Mouse (Mus musculus) small intestine, adult 2 months (tissue): ENCODE data around the gene Drosha. TPM values are rescaled to one million over a fixed set of nuclear protein-coding genes. Genes with fewer than 3 reads are reported as not detected.

Source experiments
- H3K27ac ChIP-seq: fragments of 200-500 bp; 2 replicates; pipeline ENCODE4 v1.5.1; 2012; ENCODE audit warnings: low read depth, low read length, control low read depth, inconsistent platforms; ENCODE audit not compliant: insufficient read depth
- H3K27me3 ChIP-seq: fragments of 200-500 bp; 2 replicates; pipeline ENCODE4 v1.6.1; 2012; ENCODE audit warnings: mild to moderate bottlenecking, moderate library complexity, low read length, inconsistent platforms; ENCODE audit not compliant: control insufficient read depth, insufficient read depth
- H3K36me3 ChIP-seq: fragments of 200-500 bp; 2 replicates; pipeline ENCODE4 v1.6.1; 2012; ENCODE audit warnings: mild to moderate bottlenecking, low read length, control low read depth, inconsistent platforms; ENCODE audit not compliant: control insufficient read depth, insufficient read depth
- H3K4me1 ChIP-seq: fragments of 200-500 bp; 2 replicates; pipeline ENCODE4 v1.6.1; 2012; ENCODE audit warnings: low read length, inconsistent platforms, mixed read lengths; ENCODE audit not compliant: control insufficient read depth, insufficient read depth, insufficient read length
- H3K4me3 ChIP-seq: fragments of 200-500 bp; 2 replicates; pipeline ENCODE4 v1.5.1; 2012; ENCODE audit warnings: low read depth, mild to moderate bottlenecking, control low read depth, inconsistent platforms, low read length, moderate library complexity
- CTCF ChIP-seq: fragments of 200-500 bp; IDR thresholded peaks from 2 replicates; pipeline ENCODE4 v1.5.1; 2012; ENCODE audit warnings: low read depth, mild to moderate bottlenecking, control low read depth, inconsistent platforms, low read length, moderate library complexity, mixed read lengths; ENCODE audit not compliant: insufficient replicate concordance, insufficient read length; ENCODE audit errors: extremely low read depth
- POLR2A ChIP-seq: fragments of 200-500 bp; IDR thresholded peaks from 2 replicates; pipeline ENCODE4 v1.6.1; 2012; ENCODE audit warnings: low read depth, mild to moderate bottlenecking, control low read depth, inconsistent platforms, low read length, moderate library complexity
- WGBS: fragments of 180-500 bp; shearing (Covaris S2); methylation state at CpG from one replicate; pipeline ENCODE4 v1.1.7; 2018; 5-methylcytosine and 5-hydroxymethylcytosine counted together
- polyA plus RNA-seq: library from polyadenylated mRNA; depleted of rRNA; stranded (reverse); fragments of >200 nt; gene quantifications from 2 replicates; pipeline ENCODE4 v1.2.3, GENCODE M21; 2012; rRNA removed

Gene Drosha
- polyA plus RNA-seq, 1 experiment = 9.9 TPM

DNA sequence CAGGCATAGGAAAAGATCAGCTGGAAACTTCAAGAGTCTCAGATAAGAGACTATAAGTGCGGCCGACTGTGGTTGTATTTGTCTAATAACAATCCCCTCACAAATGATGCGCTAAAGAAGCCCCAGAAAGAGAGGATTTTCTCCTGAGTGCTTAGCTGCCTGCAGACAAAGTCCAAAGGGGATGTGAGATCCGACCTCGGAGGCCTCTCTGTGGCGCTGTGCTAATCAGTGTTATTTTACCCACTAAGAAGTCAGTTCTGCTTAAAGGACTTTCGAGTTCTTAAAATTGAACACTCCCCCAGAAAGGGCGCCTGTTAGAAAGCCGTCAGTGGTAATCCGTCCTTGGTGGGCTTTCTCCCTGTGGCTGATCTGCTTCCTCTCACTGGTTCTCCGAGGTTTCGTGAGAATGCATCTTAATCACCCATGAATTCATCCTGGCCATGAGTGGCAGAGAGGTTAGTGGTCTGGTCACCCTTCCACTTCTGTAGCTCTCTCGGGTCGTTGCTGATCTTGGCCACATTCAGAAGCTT, 117.1 kb downstream of the Drosha start:
- no peak overlapping the region for H3K4me3 ChIP-seq
- no peaks in the 10 kb centered on the region for H3K36me3 ChIP-seq
- no peak overlapping the region for H3K27ac ChIP-seq
- WGBS = 61% methylated on average over 14 of the region's 14 CpGs
- H3K4me1 ChIP-seq = no peaks in the 10 kb centered on the region
- TF ChIP-seq CTCF (no peak), POLR2A (no peak)
- H3K27me3 ChIP-seq = no peaks in the 10 kb centered on the region

- 83% methylated on average over 4 of the region's 4 CpGs for WGBS
- Histone ChIP-seq H3K27me3 (no peaks in the 10 kb centered on the region), H3K27ac (no peak overlapping the region), H3K4me3 (no peak overlapping the region), H3K4me1 (no peaks in the 10 kb centered on the region), H3K36me3 (no peaks in the 10 kb centered on the region)
- TF ChIP-seq CTCF = no peak
- no peak for TF ChIP-seq POLR2A
Measured at GRCm38 (mm10) chr15:12942424-12942823, 117.8 kb downstream of the Drosha start.

- H3K4me1 ChIP-seq = no peaks in the 10 kb centered on the region
- TF ChIP-seq CTCF = no peak
- TF ChIP-seq POLR2A = no peak
- H3K27ac ChIP-seq = no peak overlapping the region
- no peak overlapping the region for H3K4me3 ChIP-seq
- H3K36me3 ChIP-seq = no peaks in the 10 kb centered on the region
- WGBS = 67% methylated on average over 5 of the region's 5 CpGs
- H3K27me3 ChIP-seq = no peaks in the 10 kb centered on the region
Measured at GRCm38 (mm10) chr15:12958051-12958450, 133.4 kb downstream of the Drosha start.

DNA sequence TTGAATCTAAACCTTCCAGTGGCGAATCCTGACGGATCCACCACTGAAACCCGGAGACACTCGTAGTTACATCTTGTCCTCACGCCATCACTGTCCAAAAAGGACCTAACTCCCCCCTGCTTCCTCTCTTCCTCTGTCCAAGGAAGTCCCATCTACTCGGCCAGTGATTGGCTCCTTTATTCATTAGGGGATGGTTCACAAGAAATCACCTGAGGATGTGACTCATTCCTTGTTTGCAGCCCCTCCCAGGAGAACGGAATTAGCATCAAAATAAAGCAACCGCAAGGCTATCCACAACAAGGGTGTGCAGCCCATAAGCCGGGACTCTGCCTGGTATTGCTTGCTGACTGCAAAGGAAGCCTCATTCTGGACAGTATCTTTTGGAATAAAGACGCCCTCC, 137.6 kb downstream of the Drosha start:
- Histone ChIP-seq H3K27ac (no peak overlapping the region), H3K27me3 (no peaks in the 10 kb centered on the region), H3K4me3 (no peak overlapping the region), H3K36me3 (no peaks in the 10 kb centered on the region), H3K4me1 (no peaks in the 10 kb centered on the region)
- 85% methylated on average over 10 of the region's 10 CpGs for WGBS
- no peak for TF ChIP-seq CTCF
- no peak for TF ChIP-seq POLR2A

DNA sequence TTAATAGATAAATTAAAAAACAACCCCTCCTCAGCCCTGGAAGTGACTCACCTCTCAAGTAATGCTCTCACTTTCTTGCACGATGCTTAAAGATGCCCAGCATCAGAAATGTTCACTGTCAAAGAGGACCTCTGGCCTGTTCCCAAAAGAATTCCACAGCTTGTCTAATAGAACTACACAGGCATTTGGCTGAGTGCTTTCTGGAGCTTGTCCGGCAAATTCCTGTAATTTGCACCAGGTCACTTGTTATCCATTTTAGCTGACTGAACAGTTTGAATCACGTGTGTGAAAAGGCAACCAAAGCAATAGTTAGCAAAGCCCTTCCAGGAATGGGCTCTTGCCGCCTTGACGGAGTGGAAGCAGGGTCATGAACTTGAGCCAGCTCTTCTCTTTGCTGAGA, 140.6 kb downstream of the Drosha start:
- no peak overlapping the region for H3K27ac ChIP-seq
- no peak overlapping the region for H3K4me3 ChIP-seq
- H3K36me3 ChIP-seq = no peaks in the 10 kb centered on the region
- 76% methylated on average over 5 of the region's 5 CpGs for WGBS
- H3K27me3 ChIP-seq = no peaks in the 10 kb centered on the region
- H3K4me1 ChIP-seq = no peaks in the 10 kb centered on the region
- no peak for TF ChIP-seq POLR2A
- no peak for TF ChIP-seq CTCF

GRCm38 (mm10) chr15:12968815-12969214, 144.2 kb downstream of the Drosha start:
- Histone ChIP-seq H3K27ac (no peak overlapping the region), H3K4me1 (no peaks in the 10 kb centered on the region), H3K36me3 (no peaks in the 10 kb centered on the region), H3K4me3 (no peak overlapping the region), H3K27me3 (no peaks in the 10 kb centered on the region)
- TF ChIP-seq CTCF = no peak
- TF ChIP-seq POLR2A = no peak
- WGBS = 78% methylated on average over 8 of the region's 8 CpGs

DNA sequence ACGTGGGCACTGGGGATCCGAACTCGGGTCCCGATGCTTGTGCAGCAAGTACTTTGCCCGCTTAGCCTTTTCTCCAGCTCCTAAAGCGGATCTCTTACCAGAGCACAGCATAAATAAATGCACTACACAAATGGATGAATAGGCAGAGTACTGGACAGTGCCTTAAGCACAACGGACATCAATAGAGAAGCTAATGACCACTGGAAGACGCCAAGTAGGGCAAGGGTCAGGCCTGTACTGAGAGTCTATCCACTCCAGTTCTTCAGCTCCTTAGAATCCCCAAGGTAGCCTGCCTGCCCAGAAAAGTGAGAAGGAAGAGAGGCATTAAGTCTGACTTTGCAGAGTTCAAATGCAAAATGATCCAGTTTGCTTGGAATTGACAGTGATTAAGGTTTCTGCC, 147.8 kb downstream of the Drosha start:
- Histone ChIP-seq H3K4me1 (no peaks in the 10 kb centered on the region), H3K27me3 (no peaks in the 10 kb centered on the region), H3K36me3 (no peaks in the 10 kb centered on the region), H3K4me3 (no peak overlapping the region), H3K27ac (no peak overlapping the region)
- TF ChIP-seq POLR2A (no peak), CTCF (no peak)
- WGBS = 87% methylated on average over 8 of the region's 8 CpGs

Other genes with a start within 250 kb of the Drosha start
- gene Pdzd2, start 84.9 kb upstream of the Drosha start, polyA plus RNA-seq = 1.6 and 2.4 TPM in 2 replicates
- 2.8 and 2.9 TPM in 2 replicates for gene 6030458C11Rik, start 166 bp upstream of the Drosha start, polyA plus RNA-seq